Mouse (Mus musculus) adrenal gland, postnatal 14 days (tissue): ENCODE measurements around the gene Rab37. TPM values are rescaled to one million over a fixed set of nuclear protein-coding genes. Genes with fewer than 3 reads are reported as not detected.

Experiments used
- DNase-seq: peaks from one replicate; pipeline ENCODE4 v3.0.0; 2021; ENCODE audit warnings: mixed read lengths
- total RNA-seq: library from RNA; stranded (reverse); gene quantifications from 2 replicates; pipeline ENCODE4 v1.2.3, GENCODE M21; 2021

Gene Rab37
- total RNA-seq, 1 experiment from 2014 or later = 1.9 TPM

- no peak for DNase-seq
Measured at GRCm38 (mm10) chr11:115133800-115134199, 42.6 kb downstream of the Rab37 start, which contains the start of gene Cd300lf. Gene Cd300lf, minus strand, starts transcription at chr11:115133992.

GRCm38 (mm10) chr11:115138597-115139262, 47.5 kb downstream of the Rab37 start:
- no peak for DNase-seq

- DNase-seq = no peak
Measured at GRCm38 (mm10) chr11:115141970-115142369, 50.7 kb downstream of the Rab37 start.

GRCm38 (mm10) chr11:115147813-115148212, 56.6 kb downstream of the Rab37 start:
- DNase-seq = no peak

- DNase-seq = no peak
Measured at GRCm38 (mm10) chr11:115150741-115151254, 59.6 kb downstream of the Rab37 start.

GRCm38 (mm10) chr11:115151755-115152429, 60.7 kb downstream of the Rab37 start:
- peak; percentile 84 for DNase-seq

- no peak for DNase-seq
Measured at GRCm38 (mm10) chr11:115153088-115153487, 61.9 kb downstream of the Rab37 start.

GRCm38 (mm10) chr11:115153699-115154292, 62.6 kb downstream of the Rab37 start:
- DNase-seq = peak; percentile 87

- DNase-seq = no peak
Measured at GRCm38 (mm10) chr11:115155053-115155634, 63.9 kb downstream of the Rab37 start.

GRCm38 (mm10) chr11:115157933-115158719, 66.9 kb downstream of the Rab37 start:
- DNase-seq = peak; percentile 44

GRCm38 (mm10) chr11:115160016-115160797, 69.0 kb downstream of the Rab37 start:
- DNase-seq = peak; percentile 92

- peak; percentile 89 for DNase-seq
Measured at GRCm38 (mm10) chr11:115160883-115161577, 69.8 kb downstream of the Rab37 start.

GRCm38 (mm10) chr11:115161578-115162204, 70.5 kb downstream of the Rab37 start:
- DNase-seq = no peak

- DNase-seq = no peak
Measured at GRCm38 (mm10) chr11:115162205-115162601, 71.0 kb downstream of the Rab37 start.

- peak; percentile 99 for DNase-seq
Measured at GRCm38 (mm10) chr11:115162832-115163480, 71.7 kb downstream of the Rab37 start, which contains the start of gene Slc9a3r1. Gene Slc9a3r1, plus strand, starts transcription at chr11:115163341.

GRCm38 (mm10) chr11:115163568-115164150, 72.4 kb downstream of the Rab37 start:
- DNase-seq = peak; percentile 53

- peak; percentile 50 for DNase-seq
Measured at GRCm38 (mm10) chr11:115164341-115164975, 73.2 kb downstream of the Rab37 start.

- DNase-seq = peak; percentile 79
Measured at GRCm38 (mm10) chr11:115164976-115165374, 73.7 kb downstream of the Rab37 start.
